Mouse (Mus musculus): ENCODE measurements at regions not wholly inside any gene's neighbourhood (a gene's known extent, or its start where the extent isn't known, plus 50 kb on each side); places are given as distances from the start of the nearest gene placed in this dataset.
"Not testable (repeated sequence)": the region's sequence is repeated elsewhere in the genome, so short reads cannot be mapped to it uniquely, and the experiment has no call there.

DNA sequence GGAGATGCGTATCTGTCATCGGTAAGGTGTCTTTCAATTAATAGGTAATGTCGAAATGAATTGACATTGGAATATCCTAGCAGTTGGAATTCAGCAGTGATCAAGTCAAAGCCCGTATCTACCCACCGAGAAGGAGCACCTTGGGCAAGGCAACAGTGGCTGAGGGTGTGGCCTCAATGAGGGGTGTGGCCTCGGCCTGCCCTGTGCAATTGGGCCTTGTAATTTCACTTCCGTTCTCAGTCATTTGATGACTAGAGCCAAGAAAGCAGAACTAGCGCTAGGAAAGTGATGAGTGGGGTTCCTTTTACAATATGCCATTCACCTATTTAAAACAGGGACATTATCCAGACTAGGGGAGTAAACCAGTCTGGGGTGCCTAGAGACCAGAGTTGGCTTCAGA lies 77.6 kb downstream of the Elovl4 start:
- DNase-seq: peak; percentile 52 to 57

DNA sequence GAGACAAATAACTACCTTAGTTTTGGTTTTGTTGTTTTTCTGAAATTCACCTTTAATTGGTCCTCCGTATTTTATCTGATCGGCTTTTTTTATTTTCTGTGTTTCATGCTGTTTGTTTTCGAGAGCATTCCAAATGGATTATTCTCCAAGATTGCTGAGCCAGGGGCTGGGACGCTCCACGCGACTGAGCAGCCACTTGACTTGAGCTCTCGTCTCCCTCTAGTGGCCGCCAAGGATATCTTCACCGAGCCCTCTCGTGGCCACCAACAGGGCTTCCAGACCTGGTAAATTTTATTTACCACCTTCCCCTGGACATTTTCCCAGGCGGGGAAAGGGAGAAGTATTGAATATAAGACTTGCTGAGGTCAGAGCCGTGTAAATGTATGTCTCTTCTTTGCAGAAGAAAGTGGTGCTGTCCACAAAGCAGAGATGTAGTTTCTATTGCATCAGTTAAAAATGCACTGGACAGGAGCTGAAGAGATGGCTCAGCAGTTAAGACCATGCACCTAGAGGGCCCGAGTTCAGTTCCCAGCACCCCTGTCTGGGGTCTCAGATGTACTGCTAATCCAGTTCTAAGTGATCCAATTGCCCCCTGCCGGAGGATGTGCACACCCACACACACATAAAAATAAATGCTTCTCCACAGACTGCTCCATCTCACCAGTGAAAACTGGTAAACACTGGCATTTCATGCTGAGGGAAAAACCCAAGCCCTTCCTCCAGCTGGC lies 78.5 kb downstream of the Elovl4 start:
- peak; percentile 65 to 66 for DNase-seq

DNA sequence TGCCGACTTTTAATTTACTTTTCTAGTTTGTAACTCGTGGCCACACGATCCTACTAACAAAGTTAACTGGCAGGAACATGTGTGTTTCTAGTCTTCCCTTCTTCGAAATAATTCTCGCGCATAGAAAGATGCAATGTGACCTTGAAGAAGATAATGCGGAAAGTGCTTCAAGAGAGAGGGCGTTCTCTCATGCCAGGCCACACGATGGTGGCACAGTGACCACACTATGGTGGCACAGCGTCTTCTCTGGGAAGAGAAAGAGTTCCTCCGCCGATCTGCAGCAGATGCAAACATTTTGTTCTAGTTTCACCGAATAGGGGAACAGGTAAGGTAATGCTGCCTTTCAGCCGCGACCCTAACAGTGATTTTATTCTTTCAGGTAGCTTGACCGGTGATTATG lies 79.1 kb downstream of the Elovl4 start:
- no peak for DNase-seq

DNA sequence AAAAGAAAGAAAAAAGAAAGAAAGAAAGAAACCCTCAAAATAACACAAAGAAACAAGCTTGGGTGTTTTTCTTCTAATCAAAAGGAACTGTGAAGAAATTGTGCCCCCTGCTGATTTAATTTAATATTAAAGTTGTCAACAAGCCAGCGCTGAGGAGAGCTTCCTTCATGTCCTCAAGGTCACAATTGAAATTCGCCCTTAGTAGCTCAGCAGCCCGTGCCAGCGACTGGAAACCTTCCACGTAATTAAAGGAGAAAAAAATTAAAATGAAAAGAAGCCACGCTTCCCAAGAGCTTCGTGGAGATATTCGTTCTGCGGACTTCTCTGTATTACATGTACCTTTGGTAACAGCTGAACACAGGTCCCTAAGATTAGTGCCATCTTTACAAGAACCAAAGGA lies 80.0 kb downstream of the Elovl4 start:
- DNase-seq: no peak

DNA sequence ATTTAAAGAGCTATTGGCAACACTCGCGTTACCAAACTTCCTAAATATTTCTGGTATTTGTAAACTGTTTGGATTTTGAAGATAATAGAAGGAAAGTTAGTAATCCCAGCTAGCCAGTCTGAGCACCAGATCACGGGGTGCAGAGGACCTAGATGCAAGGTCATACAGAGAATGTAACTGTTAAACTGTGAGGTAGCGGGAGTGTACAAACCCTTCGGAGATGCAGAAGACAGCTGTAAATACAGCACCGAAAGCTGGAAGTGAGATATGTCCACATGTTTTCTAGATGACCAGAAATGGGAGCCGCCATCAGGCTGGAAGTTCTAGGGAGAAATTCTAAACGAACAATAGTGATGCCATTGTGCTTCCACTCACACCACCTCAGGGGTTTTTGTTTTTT lies 80.5 kb downstream of the Elovl4 start:
- DNase-seq: no peak

DNA sequence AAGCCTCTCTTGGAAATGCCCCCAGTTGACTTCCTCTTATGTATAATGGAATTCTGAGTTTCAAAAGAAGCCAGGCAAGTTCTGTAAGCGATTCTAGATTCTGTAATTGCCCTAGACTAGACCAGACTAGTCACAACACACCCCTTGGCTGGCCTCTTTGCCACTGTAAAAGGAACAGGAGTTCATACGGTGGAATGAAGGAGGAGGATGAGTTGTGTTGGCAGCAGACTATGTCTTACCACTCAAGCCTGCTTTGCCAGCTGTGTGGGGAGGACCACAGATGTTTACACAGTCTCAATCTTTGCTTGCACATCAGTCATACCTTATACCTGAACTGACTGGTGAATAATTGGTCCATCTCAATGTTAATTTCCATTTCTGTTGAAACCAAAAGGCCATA lies 85.1 kb downstream of the Elovl4 start:
- DNase-seq: no peak

DNA sequence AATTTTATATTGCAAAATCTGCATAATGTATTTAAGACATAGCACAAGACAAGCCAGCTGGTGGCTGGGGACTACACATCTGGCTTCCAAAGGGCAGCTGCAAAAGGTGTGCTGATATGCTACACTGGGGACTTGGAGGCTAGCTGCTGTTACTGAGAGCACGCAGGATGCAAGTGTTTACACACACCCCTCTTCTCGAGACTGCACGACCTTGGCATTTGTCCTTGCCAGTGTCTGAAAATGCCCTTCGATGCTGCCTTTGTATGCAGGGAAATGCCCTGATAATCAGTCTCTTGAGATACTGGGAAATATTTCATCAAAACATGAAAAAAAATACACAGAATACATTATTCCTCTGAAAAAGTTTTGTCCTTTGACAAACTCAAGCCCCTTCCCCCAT lies 86.3 kb downstream of the Elovl4 start:
- DNase-seq: no peak

DNA sequence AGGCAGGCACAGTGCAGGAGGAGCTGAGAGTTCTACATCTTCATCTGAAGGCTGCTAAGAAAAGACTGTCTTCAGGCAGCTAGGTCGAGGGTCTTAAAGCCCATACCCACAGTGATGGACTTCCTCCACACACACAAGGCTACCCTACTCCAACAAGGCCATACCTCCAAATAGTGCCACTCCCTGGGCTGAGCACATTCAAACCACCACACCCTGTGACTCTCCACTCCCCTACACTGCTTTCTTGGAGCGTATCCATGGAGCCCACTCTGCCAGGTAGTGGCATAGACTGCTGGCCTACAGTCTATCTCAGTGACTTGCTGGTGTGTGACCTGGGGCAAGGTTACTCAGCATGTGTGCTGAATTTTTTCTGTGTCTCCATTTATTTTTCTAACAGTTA lies 88.0 kb downstream of the Elovl4 start:
- not testable (repeated sequence) for DNase-seq

DNA sequence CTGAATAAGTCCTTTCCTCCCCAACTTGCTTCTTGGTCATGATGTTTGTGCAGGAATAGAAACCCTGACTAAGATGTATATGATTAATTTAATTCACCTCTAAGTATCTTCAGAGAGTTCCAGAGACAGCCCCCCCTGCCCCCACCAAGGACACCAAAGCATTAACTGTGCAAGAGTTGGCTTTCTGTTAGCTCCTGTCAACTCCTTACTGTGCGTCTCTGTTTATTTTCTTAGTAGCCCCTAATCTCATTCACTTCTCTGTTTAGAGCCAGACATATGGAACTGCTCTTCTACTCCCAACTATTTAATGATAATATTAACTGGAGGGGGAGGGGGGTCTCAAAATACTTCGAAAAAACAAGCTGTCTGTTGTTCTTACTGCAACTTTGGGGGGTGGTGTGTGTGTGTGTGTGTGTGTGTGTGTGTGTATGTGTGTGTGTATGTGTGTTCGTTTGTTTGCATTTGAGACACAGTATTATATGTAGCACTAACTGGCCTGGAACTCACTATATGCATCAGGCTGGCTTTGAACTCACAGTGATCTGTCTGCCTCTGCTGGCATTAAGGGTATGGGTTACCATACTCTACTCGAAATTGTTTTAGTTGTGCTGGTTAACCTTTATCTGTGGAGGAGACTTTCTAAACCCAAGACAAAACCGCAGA lies 89.8 kb downstream of the Elovl4 start:
- no peak for DNase-seq

DNA sequence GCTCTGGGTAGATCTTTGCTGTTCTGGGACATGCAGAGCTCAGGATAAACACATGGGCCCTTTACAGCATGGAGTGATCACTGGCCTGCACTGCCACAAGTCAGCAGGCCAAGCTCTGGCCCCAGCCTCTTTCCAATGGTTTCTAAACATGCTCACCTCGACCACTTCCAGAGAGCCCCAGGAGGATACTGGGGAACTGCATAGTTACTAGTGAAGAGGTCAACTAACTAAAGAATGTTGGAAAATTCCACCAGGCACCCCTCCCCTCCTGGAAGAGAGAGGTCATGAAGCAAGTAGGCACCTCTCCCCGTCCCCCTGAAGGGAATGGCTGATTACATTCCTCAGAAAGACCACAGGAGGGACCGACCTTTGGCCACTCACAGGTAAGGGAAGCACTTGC lies 98.7 kb downstream of the Elovl4 start:
- DNase-seq: no peak

DNA sequence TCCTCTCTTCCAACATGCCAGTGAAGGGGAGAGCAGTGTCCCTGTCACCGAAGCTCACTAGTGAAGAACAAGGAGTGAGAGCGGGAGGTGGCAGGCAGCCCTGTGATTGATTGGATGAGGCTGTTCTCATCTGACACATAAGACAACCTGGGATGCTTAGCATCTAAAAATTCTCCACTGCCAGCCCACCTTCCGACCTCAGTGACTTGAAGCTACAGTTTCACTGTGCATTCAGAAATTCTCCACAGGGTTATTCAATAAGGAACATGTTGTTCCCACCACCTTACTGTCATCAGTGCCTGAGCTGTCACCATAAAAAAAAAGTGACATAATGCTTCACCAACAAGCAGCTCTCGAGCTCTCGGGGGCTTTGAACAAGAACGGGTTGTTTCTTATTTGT lies 100.0 kb downstream of the Elovl4 start:
- no peak for DNase-seq

DNA sequence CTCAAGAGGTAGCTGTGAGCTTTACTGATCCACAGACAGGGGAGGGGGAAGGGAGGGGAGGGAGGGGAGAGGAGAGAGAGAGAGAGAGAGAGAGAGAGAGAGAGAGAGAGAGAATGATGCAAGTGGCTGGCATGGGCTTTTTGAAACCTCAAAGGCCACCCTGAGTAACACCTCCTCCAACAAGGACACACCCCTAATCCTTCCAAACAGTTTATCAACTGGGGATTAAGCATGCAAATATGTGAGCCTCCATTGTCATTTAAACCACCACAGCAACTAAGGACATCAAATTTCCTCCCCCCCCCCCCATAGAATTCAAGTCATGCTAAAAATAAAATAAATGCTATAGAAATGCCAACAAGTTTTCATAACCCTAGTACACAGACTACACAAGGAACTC lies 101.9 kb downstream of the Elovl4 start:
- no peak for DNase-seq

DNA sequence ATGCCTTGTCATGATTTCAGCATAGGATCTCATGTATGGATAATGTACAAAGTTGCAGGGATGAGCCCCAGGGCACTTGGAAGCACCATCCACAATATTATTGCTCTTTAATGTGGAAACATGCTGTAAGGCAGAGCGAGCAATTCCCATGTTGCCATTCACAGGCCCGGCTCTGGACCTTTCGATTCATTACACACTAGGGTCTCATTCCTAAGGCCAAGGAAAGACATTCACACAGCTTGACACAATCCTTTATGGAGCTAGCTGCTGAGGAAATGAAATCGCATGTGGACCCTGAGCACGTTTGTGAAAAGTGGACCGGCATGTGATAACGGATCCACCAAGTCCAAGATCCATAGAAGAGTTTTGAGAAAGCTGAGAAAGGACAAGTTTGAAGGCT lies 105.2 kb downstream of the Elovl4 start:
- DNase-seq: no peak

DNA sequence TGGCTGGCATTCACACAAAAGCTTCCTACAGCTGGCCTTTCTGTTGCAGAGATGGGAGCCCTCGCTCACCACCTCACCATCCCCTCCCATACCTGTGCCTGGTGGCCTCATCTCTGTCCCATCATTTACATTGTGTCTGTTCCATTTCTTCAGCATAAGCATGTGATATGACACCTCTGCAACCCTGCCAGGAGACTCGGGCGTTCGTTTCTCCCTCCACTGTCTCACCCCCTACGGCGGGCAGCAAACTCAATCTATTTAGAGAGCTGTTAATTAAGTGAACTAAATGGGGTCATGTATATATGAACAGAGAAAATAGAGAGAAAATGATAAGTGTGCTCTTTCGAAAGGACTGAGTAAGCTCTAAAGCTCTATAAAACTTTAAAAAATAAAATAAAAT lies 106.0 kb downstream of the Elovl4 start:
- DNase-seq: no peak

DNA sequence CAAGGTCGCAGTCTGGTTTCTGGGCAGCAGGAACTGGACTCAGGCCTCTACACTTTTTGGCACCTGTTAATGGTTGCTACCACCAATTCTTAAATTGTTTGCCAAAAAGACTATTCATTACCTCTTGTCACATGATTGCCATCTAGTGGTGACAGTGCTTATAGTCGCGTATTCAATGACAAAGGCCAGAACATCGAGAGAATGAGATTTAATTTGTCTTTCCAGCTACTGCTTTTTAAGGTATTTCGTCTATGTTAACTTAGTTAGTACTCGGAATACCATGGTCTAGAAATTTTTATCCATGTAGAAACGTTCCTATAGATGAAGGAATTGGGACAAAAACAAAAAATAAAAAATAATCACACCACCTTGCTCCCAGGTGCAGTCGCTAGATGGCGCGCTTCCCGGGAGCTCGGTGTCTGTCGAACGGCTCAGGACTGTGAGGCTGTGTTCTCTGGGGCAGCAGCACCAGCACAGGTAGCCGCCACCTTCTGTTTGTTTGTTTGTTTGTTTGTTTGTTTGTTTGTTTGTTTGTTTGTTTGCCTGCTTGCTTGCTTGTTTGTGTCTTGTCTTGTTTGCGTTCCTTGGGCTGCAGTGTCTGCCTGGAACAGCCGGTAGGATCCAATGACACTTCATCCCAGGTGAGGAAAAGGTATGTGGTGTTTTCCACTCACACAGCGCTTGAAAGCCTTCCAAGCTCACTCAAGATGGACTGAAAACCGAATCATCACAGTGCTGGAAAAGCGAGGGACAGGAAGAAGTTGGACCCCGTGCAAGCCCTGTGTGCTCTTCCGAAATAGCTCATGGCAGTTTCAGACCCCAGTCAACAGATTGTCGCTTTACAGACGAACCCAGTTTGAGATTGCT lies 114.5 kb downstream of the Elovl4 start:
- peak; percentile 75 to 78 for DNase-seq

All from B cell, adult 2 months (primary cell).